Mouse (Mus musculus) embryo, embryonic 10 days (tissue): ENCODE results near the gene Adcyap1r1.

Source experiments
- DNase-seq: peaks from one replicate; pipeline ENCODE4 v3.0.0-alpha.2; 2015; ENCODE audit warnings: low spot score

Adcyap1r1 gene

DNA sequence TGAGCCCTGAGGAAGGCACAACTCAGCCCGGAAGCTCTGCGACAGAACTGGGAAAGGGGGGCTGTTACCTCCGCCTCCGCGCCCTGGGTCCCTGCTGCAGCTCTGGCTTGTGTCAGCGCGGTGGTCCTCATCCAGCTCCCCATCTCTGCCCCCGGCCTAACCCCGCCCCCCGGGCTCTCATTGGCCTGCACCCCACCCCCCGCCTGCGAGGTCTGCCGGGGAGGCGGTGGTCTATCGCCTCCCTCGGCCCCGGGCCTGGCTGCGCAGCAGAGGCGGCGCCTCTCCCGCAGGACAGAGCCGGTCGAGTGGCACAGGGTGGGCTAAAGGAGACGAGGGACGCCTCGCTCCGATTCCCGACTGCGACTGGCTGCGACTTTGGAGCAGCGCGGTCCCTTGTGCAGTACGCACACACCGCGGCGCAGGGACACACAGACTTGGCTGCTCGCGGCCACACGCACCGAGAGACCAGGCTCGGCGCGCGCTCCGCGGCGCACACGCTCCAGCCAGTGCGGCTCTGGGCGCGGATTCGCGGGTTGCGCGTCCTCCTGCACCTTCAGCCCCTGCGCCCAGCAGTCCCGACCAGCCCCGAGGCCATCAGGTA lies at the start of gene Adcyap1r1:
Gene Adcyap1r1 (plus strand): TSS at position 208 of the 601 bp plus-strand sequence.
- peak; percentile 80 for DNase-seq

GRCm38 (mm10) chr6:55402041-55402776 lies 49.6 kb upstream of the Adcyap1r1 start:
- no peak for DNase-seq

DNA sequence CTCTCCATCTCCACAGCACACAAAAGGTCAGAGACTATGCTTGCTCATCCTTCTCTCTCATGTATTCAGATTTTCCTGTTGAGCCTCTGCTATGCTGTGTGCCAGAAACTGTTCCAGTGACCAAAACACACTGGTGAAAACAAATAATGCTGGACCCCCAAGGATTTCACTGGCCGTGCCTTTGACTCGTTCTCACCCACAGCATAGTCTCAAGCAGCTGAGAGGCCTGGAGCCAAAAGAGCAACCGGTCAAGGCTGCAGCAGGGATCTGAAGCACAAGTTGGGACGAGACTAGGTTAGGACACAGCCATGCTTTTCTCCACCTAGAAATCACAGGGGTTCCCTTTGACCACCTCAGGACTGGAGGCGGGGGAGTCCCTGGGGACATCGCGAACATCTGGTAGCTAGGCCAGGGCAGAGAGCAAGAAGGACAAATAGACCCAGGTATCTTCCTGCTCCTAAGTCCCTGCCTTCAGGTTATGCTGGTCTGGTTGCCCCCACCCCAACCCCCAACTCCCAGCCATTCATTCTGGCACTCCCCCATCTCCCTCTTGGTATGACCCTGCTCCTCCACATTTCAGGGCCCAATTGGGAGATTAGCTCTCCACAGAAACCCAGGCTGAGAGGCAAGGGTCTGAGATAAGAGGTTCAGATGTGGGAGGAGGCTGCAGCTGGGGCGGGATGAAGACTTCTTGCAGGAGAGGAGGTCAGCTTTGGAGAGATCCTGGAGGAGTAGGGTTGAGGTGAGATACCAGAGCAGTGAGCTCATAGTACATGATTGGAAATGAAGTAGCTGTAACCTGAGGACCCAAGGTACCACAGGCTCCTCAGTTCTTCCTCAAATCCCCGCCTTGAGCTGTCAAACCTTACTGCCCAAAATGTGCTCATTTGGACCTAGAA lies 48.1 kb upstream of the Adcyap1r1 start:
- no peak for DNase-seq

GRCm38 (mm10) chr6:55404421-55404990 lies 47.3 kb upstream of the Adcyap1r1 start:
- DNase-seq, result no peak

GRCm38 (mm10) chr6:55407345-55407744 lies 44.4 kb upstream of the Adcyap1r1 start:
- DNase-seq, result no peak

DNA sequence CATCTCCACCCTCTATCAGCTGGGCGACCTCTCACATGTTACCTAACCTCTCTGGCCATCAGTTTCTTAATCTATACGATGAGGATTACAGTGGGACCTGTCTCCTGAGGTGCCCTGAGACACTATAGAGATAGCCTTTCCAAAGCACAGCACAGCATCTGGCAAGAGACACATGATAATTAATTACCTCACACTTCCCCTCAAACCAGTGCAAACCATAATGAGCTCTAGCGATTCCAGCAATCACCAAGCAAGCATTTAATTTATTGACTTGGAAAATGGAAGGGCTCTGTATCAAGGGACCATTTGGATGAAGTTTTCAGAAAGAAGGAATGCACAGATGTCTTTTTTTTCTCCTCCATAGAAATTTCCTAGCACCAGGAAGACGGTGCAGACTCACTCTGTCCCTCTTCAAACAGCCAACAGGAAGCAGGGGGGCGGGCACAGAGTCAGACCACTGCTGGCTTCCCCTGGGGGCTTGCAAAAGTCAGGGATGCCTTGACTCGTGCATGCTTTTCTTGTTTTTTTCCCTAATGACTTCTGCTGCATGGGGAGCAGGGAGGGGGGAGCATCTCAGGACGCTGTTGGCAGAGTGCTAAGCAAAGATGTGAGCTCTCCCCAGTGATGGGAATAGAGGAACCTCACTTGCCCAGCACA lies 41.5 kb upstream of the Adcyap1r1 start:
- no peak for DNase-seq

DNA sequence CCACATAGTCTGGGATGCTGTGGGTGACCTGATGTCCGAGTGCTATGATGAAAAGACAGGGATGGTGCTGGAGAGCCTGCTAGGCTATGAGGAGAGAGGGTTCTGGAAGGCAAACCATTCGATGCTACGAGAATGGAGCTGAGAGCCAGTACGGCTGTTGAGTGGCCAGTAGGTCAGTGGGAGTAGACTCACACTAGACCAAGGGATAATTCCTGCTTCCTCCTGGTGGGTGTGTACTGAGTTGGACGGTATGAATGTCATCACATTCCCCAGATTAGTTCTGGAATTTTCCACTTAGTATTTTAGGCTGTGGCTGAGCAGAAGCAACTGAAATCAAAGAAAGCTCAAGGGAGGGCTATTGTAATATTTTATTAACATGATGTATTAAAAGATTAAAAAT lies 40.8 kb upstream of the Adcyap1r1 start:
- DNase-seq, result no peak

DNA sequence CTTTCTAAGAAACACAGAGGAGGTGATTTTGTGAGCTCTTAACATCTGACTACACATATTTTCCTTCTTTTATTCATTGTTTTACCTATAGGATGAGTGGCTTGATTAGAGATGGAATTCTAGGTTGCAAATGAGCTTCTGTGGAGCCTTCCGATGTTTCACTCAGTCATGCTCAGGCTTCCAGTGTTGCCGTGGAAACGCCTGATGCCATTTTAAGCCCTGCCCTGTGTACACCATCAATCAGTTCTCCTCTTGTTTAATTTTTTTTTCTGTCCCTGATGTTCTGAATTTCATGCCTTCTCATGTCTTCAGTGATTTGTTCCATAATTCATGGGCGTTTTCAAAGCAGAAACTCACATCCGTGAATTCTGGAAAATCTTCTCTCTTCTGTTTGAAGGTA lies 35.6 kb upstream of the Adcyap1r1 start:
- peak; percentile 48 for DNase-seq

- no peak for DNase-seq
Measured at GRCm38 (mm10) chr6:55418746-55419410, 32.9 kb upstream of the Adcyap1r1 start.

DNA sequence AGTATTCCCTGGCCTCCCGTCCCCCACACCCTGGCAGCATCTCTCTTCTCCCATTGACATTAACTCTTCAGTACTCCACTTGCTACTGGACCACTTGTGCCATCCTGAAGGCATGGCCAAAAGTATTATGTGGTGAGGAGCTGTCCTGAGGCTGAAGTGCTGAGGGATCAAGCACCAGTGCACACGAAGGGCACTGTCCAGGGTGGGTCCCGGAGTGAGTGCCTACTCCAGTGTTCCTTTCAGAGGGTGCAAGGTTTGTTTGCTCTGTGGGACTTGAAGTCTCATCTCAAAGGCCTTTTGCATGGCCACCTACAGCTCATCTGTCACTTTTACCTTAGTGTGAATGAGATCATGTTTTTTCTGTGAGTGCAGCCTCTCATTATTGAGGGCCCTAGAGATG lies 31.4 kb upstream of the Adcyap1r1 start:
- peak; percentile 53 for DNase-seq

DNA sequence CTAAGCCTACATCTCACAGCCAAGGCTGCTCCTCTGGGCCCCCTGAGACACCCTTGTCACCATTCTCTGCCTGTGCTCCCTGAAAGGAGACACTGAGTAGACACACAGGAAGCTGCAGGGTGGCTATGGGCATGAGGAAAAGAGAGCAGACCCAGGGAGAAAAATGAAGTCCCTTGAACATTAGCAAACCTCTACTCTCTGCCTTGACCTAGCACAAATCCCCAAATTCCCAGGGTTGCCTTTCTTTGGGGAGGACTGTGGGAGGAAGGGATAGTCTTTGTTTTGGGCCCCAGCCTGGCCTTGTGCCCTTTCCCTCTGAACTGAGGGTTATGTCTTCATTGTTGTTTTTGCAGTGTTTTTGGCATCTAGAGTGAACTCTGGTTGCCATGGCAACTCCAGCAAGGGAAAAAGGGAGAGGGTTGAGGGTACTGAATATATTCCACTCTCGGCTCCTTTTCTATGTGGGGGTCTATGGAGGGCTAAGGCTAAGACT lies 30.9 kb upstream of the Adcyap1r1 start:
- peak; percentile 69 for DNase-seq

DNA sequence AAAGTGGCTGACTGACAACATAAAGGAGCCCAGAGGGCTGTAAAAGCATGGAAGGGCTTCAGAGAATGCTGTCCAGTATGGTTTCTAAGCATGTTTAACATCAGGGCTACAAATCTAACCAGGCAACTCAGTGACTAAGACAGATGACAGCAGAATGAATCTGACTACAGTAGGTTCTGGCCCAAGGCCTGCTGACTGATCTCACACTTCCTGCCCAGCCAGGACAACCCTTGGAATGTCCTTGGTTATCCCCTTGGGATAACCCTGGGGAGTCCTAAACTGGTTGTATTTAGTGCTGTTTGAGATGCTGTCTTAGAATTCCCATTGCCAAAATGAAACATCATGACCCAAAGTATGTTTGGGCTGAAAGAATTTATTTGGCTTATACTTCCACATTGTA lies 19.7 kb upstream of the Adcyap1r1 start:
- no peak for DNase-seq

DNA sequence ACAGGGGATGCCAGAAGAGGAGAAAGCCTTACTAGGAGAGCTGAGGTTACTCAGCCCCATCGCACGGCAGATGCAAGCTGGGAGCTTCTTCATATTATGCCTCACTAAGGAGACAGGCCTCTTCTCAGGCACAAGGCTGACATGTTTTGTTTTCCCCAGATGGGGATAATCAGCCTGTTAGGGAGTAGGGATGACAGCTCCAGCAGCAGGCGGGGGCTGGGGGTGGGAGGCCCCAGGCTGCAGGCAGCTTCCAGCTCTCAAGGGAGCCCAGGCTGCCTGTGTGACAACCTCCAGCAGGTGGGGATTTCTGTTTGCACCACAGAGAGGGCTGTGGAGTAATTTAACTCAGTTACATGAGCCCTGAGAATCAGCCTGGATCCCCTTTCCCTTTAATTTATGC lies 17.4 kb upstream of the Adcyap1r1 start:
- peak; percentile 40 for DNase-seq

DNA sequence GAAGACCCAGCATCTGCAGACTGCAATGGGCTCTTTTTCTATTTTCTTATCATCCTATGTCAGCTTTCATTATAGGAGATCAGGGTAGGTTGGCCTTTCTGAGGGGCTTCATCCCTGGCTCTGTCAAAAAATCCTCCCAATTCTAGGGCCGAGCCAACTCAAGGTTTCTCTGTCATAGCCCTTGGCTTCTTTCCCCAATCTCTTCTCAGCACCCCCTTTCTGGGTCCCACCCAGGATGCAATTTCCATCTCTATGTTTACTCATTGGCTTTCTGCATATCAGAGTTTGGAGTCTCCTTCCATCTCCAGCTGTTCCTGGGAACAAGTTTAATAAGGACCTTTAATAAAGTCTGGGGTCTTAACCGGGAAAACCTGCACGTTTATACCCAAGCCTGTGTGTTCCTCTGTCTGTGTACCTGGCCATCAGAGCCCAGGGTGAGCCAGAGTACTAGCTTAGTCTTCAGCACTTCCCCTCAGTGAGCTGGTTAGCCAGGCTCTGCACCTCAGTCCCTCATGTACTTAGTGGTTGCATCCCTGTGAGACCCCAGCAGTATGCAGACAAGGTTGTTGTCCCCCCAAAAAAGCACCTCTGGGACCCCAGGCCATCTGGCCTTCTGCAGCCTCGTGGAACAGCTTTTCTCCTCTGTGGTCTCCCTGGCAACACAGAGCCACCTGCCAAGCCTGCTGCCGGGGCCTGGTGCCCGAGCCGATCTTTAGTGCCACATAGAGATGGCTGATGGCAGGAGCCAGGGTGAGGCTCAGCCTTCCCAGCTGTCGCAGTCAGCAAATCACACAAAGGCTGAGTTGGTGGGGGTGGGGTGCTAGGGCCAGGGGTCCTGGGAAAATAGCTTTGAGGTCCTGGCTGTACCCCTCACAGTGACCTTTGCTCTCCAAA lies 16.3 kb upstream of the Adcyap1r1 start:
- no peak for DNase-seq

DNA sequence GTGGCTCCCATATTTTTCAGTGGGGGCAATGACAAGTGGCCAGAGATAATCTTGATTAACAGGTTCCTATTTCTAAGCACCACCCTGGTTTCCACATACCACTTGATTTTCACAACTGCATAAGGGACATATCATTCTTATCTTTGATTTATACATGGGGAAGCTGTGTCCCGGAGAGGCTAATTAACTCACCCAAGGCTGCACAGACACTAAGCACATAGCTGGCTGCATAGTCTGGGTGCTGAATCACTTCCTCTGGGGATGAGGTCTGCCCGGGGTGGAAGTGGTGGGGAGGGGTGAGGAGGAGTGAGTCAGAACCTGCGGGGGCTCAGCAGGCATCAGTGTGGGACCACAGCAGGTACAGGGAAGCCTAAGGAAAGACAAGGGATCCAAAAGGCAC lies 13.9 kb upstream of the Adcyap1r1 start:
- DNase-seq, result no peak

GRCm38 (mm10) chr6:55438837-55439236 lies 12.9 kb upstream of the Adcyap1r1 start:
- DNase-seq, result no peak

DNA sequence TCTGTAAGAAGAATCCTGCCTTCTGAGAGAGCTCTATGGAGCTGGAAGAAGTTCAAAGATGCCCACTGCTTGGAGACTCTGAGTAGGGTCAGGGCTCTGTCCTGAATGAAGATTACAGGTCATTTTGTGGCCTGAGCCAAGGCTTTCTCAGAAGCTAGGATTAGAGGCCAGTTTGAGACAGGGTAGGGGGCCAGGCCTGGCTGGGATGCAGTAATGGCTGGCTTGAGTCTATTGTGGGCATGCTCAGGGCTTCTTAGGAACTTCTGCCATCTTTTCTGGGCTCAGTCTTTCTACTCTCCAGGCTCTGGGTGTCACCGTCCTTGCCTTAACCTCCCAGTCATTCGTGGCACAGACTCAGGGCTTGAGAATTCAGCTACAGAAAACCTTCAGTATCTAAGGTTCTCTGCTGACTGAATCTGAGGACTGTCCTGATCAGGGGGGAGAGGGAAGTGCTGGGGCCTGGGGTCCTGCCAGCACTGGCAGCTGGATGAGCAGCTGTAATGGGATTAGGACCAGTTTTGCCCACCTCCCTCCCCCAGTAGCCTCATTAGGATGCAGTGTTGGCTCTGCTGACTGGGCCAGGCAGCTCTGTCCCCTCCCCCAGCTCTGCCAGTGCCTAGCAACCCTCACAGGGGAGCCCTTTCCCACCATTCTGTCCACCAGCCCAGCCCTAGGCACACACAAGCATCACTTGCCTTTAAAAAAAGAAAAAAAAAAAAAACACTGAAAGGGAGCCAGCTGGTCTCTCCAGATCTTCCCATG lies 7.7 kb upstream of the Adcyap1r1 start:
- DNase-seq, result peak; percentile 71

DNA sequence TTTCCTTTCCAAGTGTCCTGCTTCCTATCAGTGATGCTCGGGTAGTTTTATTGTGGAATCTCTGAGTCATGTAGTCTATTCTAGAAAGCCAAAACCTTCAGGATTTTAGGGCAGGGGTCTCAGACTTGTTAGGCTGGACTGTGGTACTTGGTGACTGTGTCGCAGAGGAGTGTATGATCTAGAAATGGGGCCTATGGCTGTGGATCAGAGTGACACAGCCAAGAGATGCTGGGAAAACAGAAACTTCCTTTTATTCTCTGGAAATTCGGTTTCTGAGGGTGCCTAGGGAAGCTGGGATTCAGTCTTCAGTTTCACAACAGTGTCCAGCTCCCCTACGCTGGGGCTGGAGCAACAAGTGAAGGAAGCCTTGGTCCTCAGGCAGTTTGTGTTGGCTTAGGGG lies 7.1 kb upstream of the Adcyap1r1 start:
- DNase-seq, result no peak

DNA sequence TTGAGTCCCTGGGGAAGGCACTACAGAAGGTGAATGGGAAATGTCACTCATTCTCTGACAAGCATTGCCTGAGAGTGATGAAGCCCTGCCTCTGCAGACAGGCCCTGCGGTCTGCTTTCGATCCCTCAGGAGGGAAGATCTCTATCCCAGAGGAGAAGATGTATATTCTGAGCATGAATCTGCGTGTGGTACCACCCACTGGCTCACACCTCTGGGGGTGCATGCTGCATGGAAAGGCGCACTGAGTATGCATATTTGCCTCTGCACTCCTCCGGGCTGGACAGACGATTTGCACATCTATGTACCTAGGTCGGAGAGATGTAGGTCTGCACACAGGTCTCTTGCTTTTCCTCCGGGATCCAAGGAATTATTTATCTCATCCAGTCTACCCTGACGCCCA lies 3.6 kb upstream of the Adcyap1r1 start:
- DNase-seq, result no peak
